Mouse (Mus musculus) kidney, embryonic 14.5 days (tissue): ENCODE results near the gene Epb41. TPM values are rescaled to one million over a fixed set of nuclear protein-coding genes. Genes with fewer than 3 reads are reported as not detected.

Source experiments
- ATAC-seq: fragments of 200-750 bp; cut with Nextera tagmentation; 2 replicates; pipeline ENCODE4 v1.8.0; 2017; ENCODE audit warnings: moderate number of reproducible peaks, mild to moderate bottlenecking, moderate TSS enrichment, moderate library complexity; ENCODE audit not compliant: low FRiP score, low TSS enrichment
- H3K27ac ChIP-seq: fragments of 300-500 bp; sonication (generic); 2 replicates; pipeline ENCODE4 v1.5.1; 2014; ENCODE audit warnings: low read depth, mild to moderate bottlenecking, low read length, moderate library complexity, mixed read lengths
- H3K27me3 ChIP-seq: fragments of 300-500 bp; sonication (generic); 2 replicates; pipeline ENCODE4 v1.6.1; 2014; ENCODE audit warnings: mild to moderate bottlenecking, low read length; ENCODE audit not compliant: control insufficient read depth, insufficient read depth
- H3K36me3 ChIP-seq: fragments of 300-500 bp; sonication (generic); 2 replicates; pipeline ENCODE4 v1.6.1; 2014; ENCODE audit warnings: low read length, mixed read lengths; ENCODE audit not compliant: control insufficient read depth, insufficient read depth
- H3K4me1 ChIP-seq: fragments of 300-500 bp; sonication (generic); 2 replicates; pipeline ENCODE4 v1.6.1; 2014; ENCODE audit warnings: low read length, mixed read lengths; ENCODE audit not compliant: control insufficient read depth, insufficient read depth
- H3K4me2 ChIP-seq: fragments of 300-500 bp; sonication (generic); replicated peaks from 2 replicates; pipeline ENCODE4 v1.6.1; 2014; ENCODE audit warnings: low read depth, mild to moderate bottlenecking, low read length
- H3K4me3 ChIP-seq: fragments of 300-500 bp; sonication (generic); 2 replicates; pipeline ENCODE4 v1.5.1; 2014; ENCODE audit warnings: mild to moderate bottlenecking, low read length
- H3K9ac ChIP-seq: fragments of 300-500 bp; sonication (generic); 2 replicates; pipeline ENCODE4 v1.6.1; 2014; ENCODE audit warnings: low read depth, mild to moderate bottlenecking, low read length, moderate library complexity
- H3K9me3 ChIP-seq: fragments of 300-500 bp; sonication (generic); 2 replicates; pipeline ENCODE4 v1.6.1; 2016; ENCODE audit warnings: low read length; ENCODE audit not compliant: control insufficient read depth
- WGBS: fragments of 180-500 bp; shearing (Covaris S2); extraction: QIAGEN DNeasy Blood & Tissue Kit; methylation state at CpG from one replicate; pipeline ENCODE4 v1.1.7; 2014; 5-methylcytosine and 5-hydroxymethylcytosine counted together
- microRNA-seq: library from miRNA; unstranded; fragments of <30 nt; microRNA quantifications from one replicate; pipeline ENCODE4, GENCODE M21; 2016
- polyA plus RNA-seq: library from polyadenylated mRNA; unstranded; fragments of >200 nt; fragmentation: Nextera tagmentation; extraction: Ambion mirVana; gene quantifications from 2 replicates; pipeline ENCODE4 v1.2.1, GENCODE M21; 2014

Gene Epb41
- polyA plus RNA-seq, 1 experiment from 2014 or later, result 78.5 TPM

DNA sequence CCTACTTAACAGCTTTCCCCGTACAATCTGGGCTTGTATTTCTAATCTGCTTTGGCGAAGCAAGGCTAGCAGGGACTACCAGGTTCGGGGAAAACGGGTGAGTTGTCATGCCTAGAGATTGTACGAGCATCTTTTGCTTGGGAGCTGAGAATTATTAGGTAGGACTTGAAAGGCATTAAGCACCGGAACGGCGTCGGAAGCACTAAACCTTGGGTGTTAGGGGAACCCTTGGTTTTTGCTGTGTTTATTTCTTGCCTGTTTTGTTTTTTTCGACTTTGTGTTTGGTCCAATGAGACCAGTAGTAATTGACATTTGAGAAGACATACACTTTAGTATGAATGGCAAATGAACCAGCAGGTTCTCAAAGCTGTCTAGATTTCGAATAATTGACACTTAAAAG lies 200.6 kb downstream of the Epb41 start:
- Histone ChIP-seq H3K4me1 (peaks cover 26% of the 10 kb centered on the region), H3K9me3 (no peaks in the 10 kb centered on the region), H3K4me2 (peak overlapping the region; percentile 67), H3K27me3 (no peaks in the 10 kb centered on the region), H3K9ac (peak overlapping the region; percentile 100), H3K27ac (peak overlapping the region; percentile 100), H3K4me3 (peak overlapping the region; percentile 100), H3K36me3 (peaks cover 2% of the 10 kb centered on the region; the same call in 1 of the 2 replicates)
- 2% methylated on average over 11 of the region's 11 CpGs for WGBS
- no peak for ATAC-seq

GRCm38 (mm10) chr4:131874169-131874536 lies 201.0 kb downstream of the Epb41 start:
- peak overlapping the region; percentile 100 for H3K27ac ChIP-seq
- peaks cover 2% of the 10 kb centered on the region; the same call in 1 of the 2 replicates for H3K36me3 ChIP-seq
- no peak for ATAC-seq
- H3K9me3 ChIP-seq, result no peaks in the 10 kb centered on the region
- H3K9ac ChIP-seq, result peak overlapping the region; percentile 100
- peak overlapping the region; percentile 67 for H3K4me2 ChIP-seq
- H3K4me1 ChIP-seq, result peaks cover 26% of the 10 kb centered on the region
- H3K4me3 ChIP-seq, result peak overlapping the region; percentile 100
- 0% methylated on average over 20 of the region's 20 CpGs for WGBS
- H3K27me3 ChIP-seq, result no peaks in the 10 kb centered on the region

Small RNA genes lying within 50 kb of the gene (microRNA-seq; reads per million reads assigned to microRNA genes)
- not detected for gene Gm27445

Other genes with a start within 250 kb of the Epb41 start
- 17.0 and 25.2 TPM in 2 replicates for gene Ptpru, start 237.0 kb downstream of the Epb41 start, polyA plus RNA-seq
- gene Mecr, start 231.9 kb downstream of the Epb41 start, polyA plus RNA-seq, result 40.9 and 46.6 TPM in 2 replicates
- 82.4 and 118 TPM in 2 replicates for gene Srsf4, start 201.7 kb downstream of the Epb41 start, polyA plus RNA-seq
- gene Tmem200b, start 153.6 kb downstream of the Epb41 start, polyA plus RNA-seq, result 1.8 and 2.1 TPM in 2 replicates
- gene Gm10300, start 624 bp downstream of the Epb41 start, polyA plus RNA-seq, result 0.09 TPM in 1 of 2 replicates, not detected in the other
- 0.09 and 0.30 TPM in 2 replicates for gene Oprd1, start 69.2 kb upstream of the Epb41 start, polyA plus RNA-seq
- gene Ythdf2, start 137.0 kb upstream of the Epb41 start, polyA plus RNA-seq, result 104 and 133 TPM in 2 replicates
- gene Gmeb1, start 186.3 kb upstream of the Epb41 start, polyA plus RNA-seq, result 29.7 and 41.0 TPM in 2 replicates
- 42.7 and 46.6 TPM in 2 replicates for gene Taf12, start 199.1 kb upstream of the Epb41 start, polyA plus RNA-seq
- 2.4 and 3.5 TPM in 2 replicates for gene Rab42, start 228.1 kb upstream of the Epb41 start, polyA plus RNA-seq